Mouse (Mus musculus) midbrain, embryonic 12.5 days (tissue): ENCODE results near the gene Gatad1. TPM values are rescaled to one million over a fixed set of nuclear protein-coding genes. Genes with fewer than 3 reads are reported as not detected.
"Not testable (repeated sequence)": the region's sequence is repeated elsewhere in the genome, so short reads cannot be mapped to it uniquely, and the experiment has no call there.

Experiments used
- ATAC-seq: fragments of 200-750 bp; cut with Nextera tagmentation; 2 replicates; pipeline ENCODE4 v1.8.0; 2017; ENCODE audit warnings: low read depth, moderate TSS enrichment, moderate library complexity; ENCODE audit not compliant: low FRiP score
- H3K27ac ChIP-seq: fragments of 300-500 bp; sonication (generic); replicated peaks from 2 replicates; pipeline ENCODE4 v1.5.1; 2016; ENCODE audit warnings: mild to moderate bottlenecking
- H3K27me3 ChIP-seq: fragments of 300-500 bp; sonication (generic); 2 replicates; pipeline ENCODE4 v1.6.1; 2016; ENCODE audit warnings: mild to moderate bottlenecking
- H3K36me3 ChIP-seq: fragments of 300-500 bp; sonication (generic); 2 replicates; pipeline ENCODE4 v1.6.1; 2016
- H3K4me1 ChIP-seq: fragments of 300-500 bp; sonication (generic); 2 replicates; pipeline ENCODE4 v1.6.1; 2016
- H3K4me2 ChIP-seq: fragments of 300-500 bp; sonication (generic); replicated peaks from 2 replicates; pipeline ENCODE4 v1.6.1; 2016; ENCODE audit warnings: mild to moderate bottlenecking, moderate library complexity
- H3K4me3 ChIP-seq: fragments of 300-500 bp; sonication (generic); 2 replicates; pipeline ENCODE4 v1.5.1; 2016; ENCODE audit warnings: mild to moderate bottlenecking
- H3K9ac ChIP-seq: fragments of 300-500 bp; sonication (generic); replicated peaks from 2 replicates; pipeline ENCODE4 v1.6.1; 2016; ENCODE audit warnings: mild to moderate bottlenecking, moderate library complexity
- H3K9me3 ChIP-seq: fragments of 300-500 bp; sonication (generic); 2 replicates; pipeline ENCODE4 v1.6.1; 2016; ENCODE audit warnings: mild to moderate bottlenecking
- WGBS: fragments of 180-500 bp; shearing (Covaris S2); methylation state at CpG from one replicate; pipeline ENCODE4 v1.1.7; 2016; 5-methylcytosine and 5-hydroxymethylcytosine counted together
- polyA plus RNA-seq: library from polyadenylated mRNA; unstranded; fragments of >200 nt; fragmentation: Nextera tagmentation; extraction: Ambion mirVana; gene quantifications from 2 replicates; pipeline ENCODE4 v1.2.1, GENCODE M21; 2016

Gatad1 gene
- polyA plus RNA-seq, 1 experiment from 2014 or later = 76.6 TPM

DNA sequence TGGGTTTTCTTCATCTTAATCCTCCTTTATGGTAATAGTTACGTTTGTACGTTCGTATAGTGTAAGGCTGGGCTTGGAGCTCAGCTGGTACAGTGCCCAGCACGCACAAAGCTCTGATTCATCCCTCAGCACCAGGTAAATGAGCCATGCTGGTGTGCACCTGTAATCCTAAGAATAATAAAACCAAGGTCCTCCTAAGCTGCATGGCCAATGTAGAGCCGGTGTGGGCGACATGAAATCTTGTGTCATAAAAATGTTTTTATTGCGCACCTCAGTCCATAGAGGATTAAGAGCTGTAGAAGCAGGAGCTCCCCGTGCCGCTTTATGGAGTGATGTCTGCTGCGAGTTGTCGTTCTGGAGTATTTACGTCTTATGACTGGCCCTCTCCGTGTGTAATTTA is 23.7 kb downstream of the Gatad1 start:
- H3K4me1 ChIP-seq = no peaks in the 10 kb centered on the region
- WGBS = 92% methylated on average over 13 of the region's 13 CpGs
- no peak overlapping the region for H3K4me2 ChIP-seq
- no peak overlapping the region for H3K9ac ChIP-seq
- no peak for ATAC-seq
- no peaks in the 10 kb centered on the region for H3K9me3 ChIP-seq
- peaks cover 31% of the 10 kb centered on the region for H3K36me3 ChIP-seq
- H3K27me3 ChIP-seq = no peaks in the 10 kb centered on the region
- H3K4me3 ChIP-seq = no peak overlapping the region
- H3K27ac ChIP-seq = no peak overlapping the region

- Histone ChIP-seq H3K9ac (no peak overlapping the region), H3K27me3 (no peaks in the 10 kb centered on the region), H3K4me2 (no peak overlapping the region), H3K27ac (no peak overlapping the region), H3K4me3 (no peak overlapping the region), H3K9me3 (no peaks in the 10 kb centered on the region), H3K36me3 (peaks cover 31% of the 10 kb centered on the region), H3K4me1 (no peaks in the 10 kb centered on the region)
- 82% methylated on average over 5 of the region's 5 CpGs for WGBS
- ATAC-seq = 0 out of 2 replicates have a peak, but pooled peaks have one; percentile 34
These were observed 24.7 kb downstream of the Gatad1 start for GRCm38 (mm10) chr5:3632285-3632684.

DNA sequence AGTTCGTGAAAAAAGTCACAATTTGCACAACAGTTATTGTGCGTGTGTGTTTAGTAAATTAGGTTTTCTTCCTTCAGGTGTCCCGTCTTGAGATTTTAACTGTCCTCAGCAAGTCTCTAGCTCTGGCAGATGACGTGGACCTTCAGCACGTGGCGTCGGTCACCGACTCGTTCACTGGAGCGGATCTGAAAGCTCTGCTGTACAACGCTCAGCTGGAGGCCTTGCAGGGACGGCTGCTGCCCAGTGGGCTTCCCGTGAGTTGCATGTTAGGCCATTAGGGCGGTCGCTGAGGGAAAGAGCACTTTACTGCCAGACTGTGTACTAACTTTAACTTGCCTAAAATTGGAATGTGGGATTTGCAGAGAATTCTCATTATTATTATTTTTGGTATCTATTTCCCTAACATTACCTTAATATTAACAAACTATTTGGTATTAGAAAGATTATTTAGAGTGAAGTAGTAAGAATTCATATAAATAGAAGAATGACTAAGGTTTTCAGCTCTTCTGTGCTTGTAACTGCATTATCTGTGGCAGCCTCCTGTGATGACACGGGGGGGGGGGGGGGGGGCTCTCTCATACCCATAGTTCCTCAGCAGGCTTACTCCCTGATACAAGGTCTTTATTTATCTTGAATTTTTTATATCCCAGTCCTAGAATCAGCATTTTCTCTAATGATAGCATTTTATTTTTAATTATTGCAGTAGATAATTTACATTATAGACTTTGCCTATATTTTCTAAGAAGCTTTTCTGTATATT is 25.3 kb downstream of the Gatad1 start:
- no peak for ATAC-seq
- 59% methylated on average over 16 of the region's 16 CpGs for WGBS
- Histone ChIP-seq H3K4me1 (no peaks in the 10 kb centered on the region), H3K36me3 (peaks cover 34% of the 10 kb centered on the region), H3K4me3 (no peak overlapping the region), H3K9me3 (no peaks in the 10 kb centered on the region), H3K4me2 (no peak overlapping the region), H3K9ac (no peak overlapping the region), H3K27ac (no peak overlapping the region), H3K27me3 (no peaks in the 10 kb centered on the region)

DNA sequence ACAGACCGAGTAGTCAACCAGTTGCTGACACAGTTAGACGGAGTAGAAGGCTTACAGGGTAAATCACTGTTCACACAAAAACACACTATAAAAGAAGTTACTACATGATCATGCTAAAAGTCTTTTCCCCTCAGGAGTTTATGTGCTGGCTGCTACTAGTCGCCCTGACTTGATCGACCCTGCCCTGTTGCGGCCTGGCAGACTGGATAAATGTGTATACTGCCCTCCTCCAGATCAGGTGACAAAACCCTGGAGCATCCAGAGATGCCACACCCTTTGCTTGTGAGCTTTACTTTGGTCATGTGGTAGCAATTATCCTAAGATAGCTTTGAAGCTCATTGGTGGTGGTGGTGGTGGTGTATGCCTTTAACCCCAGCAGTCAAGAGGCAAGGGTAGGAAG is 26.9 kb downstream of the Gatad1 start:
- Histone ChIP-seq H3K4me3 (no peak overlapping the region), H3K9ac (no peak overlapping the region), H3K36me3 (peaks cover 39% of the 10 kb centered on the region), H3K27me3 (no peaks in the 10 kb centered on the region), H3K4me1 (no peaks in the 10 kb centered on the region), H3K9me3 (no peaks in the 10 kb centered on the region), H3K27ac (no peak overlapping the region), H3K4me2 (no peak overlapping the region)
- ATAC-seq = no peak
- 97% methylated on average over 5 of the region's 5 CpGs for WGBS

GRCm38 (mm10) chr5:3620486-3620885 is 36.5 kb downstream of the Gatad1 start:
- no peaks in the 10 kb centered on the region for H3K27me3 ChIP-seq
- 93% methylated on average over 7 of the region's 7 CpGs for WGBS
- no peak overlapping the region for H3K4me2 ChIP-seq
- no peaks in the 10 kb centered on the region for H3K4me1 ChIP-seq
- H3K9ac ChIP-seq = no peak overlapping the region
- ATAC-seq = no peak
- H3K4me3 ChIP-seq = no peak overlapping the region
- no peaks in the 10 kb centered on the region for H3K9me3 ChIP-seq
- H3K27ac ChIP-seq = no peak overlapping the region
- peaks cover 40% of the 10 kb centered on the region for H3K36me3 ChIP-seq

DNA sequence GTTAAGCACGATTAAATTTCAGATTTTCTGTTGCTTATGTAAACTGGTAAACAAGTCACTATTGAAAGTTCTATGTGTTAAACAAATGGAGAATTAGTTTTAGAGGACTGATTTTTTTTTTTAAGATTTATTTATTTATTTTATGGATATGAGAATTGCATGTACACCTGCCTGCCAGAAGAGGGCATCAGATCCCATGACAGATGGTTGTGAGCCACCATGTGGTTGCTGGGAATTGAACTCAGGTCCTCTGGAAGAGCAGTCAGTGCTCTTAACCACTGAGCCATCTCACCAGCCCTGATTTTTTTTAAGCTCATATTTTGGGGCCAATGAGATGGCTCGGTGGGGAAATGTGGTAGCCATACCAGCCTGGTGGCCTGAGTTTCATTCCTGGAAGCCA is 45.1 kb downstream of the Gatad1 start:
- not testable (repeated sequence) for ATAC-seq, H3K4me1 ChIP-seq, H3K4me3 ChIP-seq, H3K27me3 ChIP-seq, H3K27ac ChIP-seq, H3K4me2 ChIP-seq, H3K9me3 ChIP-seq, H3K9ac ChIP-seq
- peaks cover 38% of the 10 kb centered on the region for H3K36me3 ChIP-seq
- 93% methylated on average over 2 of the region's 2 CpGs for WGBS

- Histone ChIP-seq H3K9me3 (no peaks in the 10 kb centered on the region), H3K4me1 (no peaks in the 10 kb centered on the region), H3K9ac (no peak overlapping the region), H3K4me2 (no peak overlapping the region), H3K36me3 (peaks cover 54% of the 10 kb centered on the region), H3K4me3 (no peak overlapping the region), H3K27me3 (no peaks in the 10 kb centered on the region), H3K27ac (no peak overlapping the region)
- no peak for ATAC-seq
- 96% methylated on average over 7 of the region's 7 CpGs for WGBS
These were observed 47.7 kb downstream of the Gatad1 start for GRCm38 (mm10) chr5:3609241-3609640.

- Histone ChIP-seq H3K27ac (no peak overlapping the region), H3K36me3 (peaks cover 46% of the 10 kb centered on the region), H3K4me3 (no peak overlapping the region), H3K4me1 (no peaks in the 10 kb centered on the region), H3K9me3 (no peaks in the 10 kb centered on the region), H3K4me2 (no peak overlapping the region), H3K9ac (no peak overlapping the region), H3K27me3 (no peaks in the 10 kb centered on the region)
- 95% methylated on average over 9 of the region's 9 CpGs for WGBS
- no peak for ATAC-seq
These were observed 49.9 kb downstream of the Gatad1 start for GRCm38 (mm10) chr5:3607114-3607513.

GRCm38 (mm10) chr5:3600790-3601189 is 56.2 kb downstream of the Gatad1 start:
- H3K36me3 ChIP-seq = peaks cover 10% of the 10 kb centered on the region
- ATAC-seq = no peak
- no peak overlapping the region for H3K27ac ChIP-seq
- no peaks in the 10 kb centered on the region for H3K9me3 ChIP-seq
- no peaks in the 10 kb centered on the region for H3K27me3 ChIP-seq
- no peak overlapping the region for H3K9ac ChIP-seq
- H3K4me2 ChIP-seq = no peak overlapping the region
- no peak overlapping the region for H3K4me3 ChIP-seq
- 92% methylated on average over 3 of the region's 3 CpGs for WGBS
- H3K4me1 ChIP-seq = peaks cover 6% of the 10 kb centered on the region; the same call in 1 of the 2 replicates

DNA sequence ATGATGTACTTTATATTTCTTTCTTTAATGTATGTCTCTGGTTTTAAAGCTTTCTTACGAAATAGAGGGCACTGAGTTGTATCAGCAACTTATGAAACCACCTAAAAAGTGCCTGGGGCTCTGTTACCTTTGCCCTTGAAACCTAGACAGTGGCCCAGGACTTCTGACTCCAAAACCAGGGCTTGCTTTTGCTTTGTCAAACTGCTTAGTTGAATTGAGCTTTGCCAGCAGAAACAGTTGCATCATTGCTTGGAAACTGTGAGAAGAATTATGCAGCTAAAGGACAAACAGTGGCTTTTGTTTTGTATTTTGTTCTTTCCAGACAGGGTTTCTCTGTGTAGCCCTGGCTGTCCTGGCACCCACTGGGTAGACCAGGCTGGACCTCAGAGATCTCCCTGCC is 56.7 kb downstream of the Gatad1 start:
- Histone ChIP-seq H3K4me3 (no peak overlapping the region), H3K36me3 (peaks cover 5% of the 10 kb centered on the region; the same call in 1 of the 2 replicates), H3K27ac (no peak overlapping the region), H3K9me3 (no peaks in the 10 kb centered on the region), H3K27me3 (no peaks in the 10 kb centered on the region), H3K4me1 (peaks cover 9% of the 10 kb centered on the region), H3K4me2 (no peak overlapping the region), H3K9ac (no peak overlapping the region)
- WGBS = 95% methylated on average over 1 of the region's 1 CpGs
- no peak for ATAC-seq

GRCm38 (mm10) chr5:3598766-3599165 is 58.2 kb downstream of the Gatad1 start:
- Histone ChIP-seq H3K9me3 (no peaks in the 10 kb centered on the region), H3K4me2 (no peak overlapping the region), H3K36me3 (no peaks in the 10 kb centered on the region), H3K27me3 (no peaks in the 10 kb centered on the region), H3K4me3 (no peak overlapping the region), H3K27ac (no peak overlapping the region), H3K4me1 (peaks cover 15% of the 10 kb centered on the region), H3K9ac (no peak overlapping the region)
- no peak for ATAC-seq
- 92% methylated on average over 5 of the region's 5 CpGs for WGBS

GRCm38 (mm10) chr5:3597171-3597570 is 59.8 kb downstream of the Gatad1 start:
- peak overlapping the region; percentile 73 for H3K4me3 ChIP-seq
- H3K27ac ChIP-seq = no peak overlapping the region
- ATAC-seq = no peak
- H3K9me3 ChIP-seq = no peaks in the 10 kb centered on the region
- peaks cover 15% of the 10 kb centered on the region for H3K4me1 ChIP-seq
- no peaks in the 10 kb centered on the region for H3K27me3 ChIP-seq
- 0 out of 2 replicates have a peak, but pooled peaks cover under 1% of the 10 kb centered on the region for H3K36me3 ChIP-seq
- peak overlapping the region; percentile 79 for H3K4me2 ChIP-seq
- 0 out of 2 replicates have a peak overlapping the region, but pooled peaks have one; percentile 60 for H3K9ac ChIP-seq

GRCm38 (mm10) chr5:3596399-3596766 is 60.6 kb downstream of the Gatad1 start, which contains the start of gene Rbm48:
Gene Rbm48 (minus strand): TSS chr5:3596585.
- Histone ChIP-seq H3K4me2 (peak within 1 kb of the TSS; percentile 79), H3K4me3 (peak within 1 kb of the TSS; percentile 73), H3K9me3 (no peaks in the 10 kb centered on the region), H3K9ac (peak within 1 kb of the TSS; percentile 65), H3K4me1 (peaks cover 15% of the 10 kb centered on the region), H3K27ac (peak within 1 kb of the TSS; percentile 58), H3K36me3 (peaks cover 8% of the 10 kb centered on the region), H3K27me3 (no peaks in the 10 kb centered on the region)
- under 1% methylated on average over 31 of the region's 31 CpGs for WGBS
- ATAC-seq = peak; percentile 84
